Mouse (Mus musculus) retina, postnatal 7 days (tissue): ENCODE results near the gene Lcn11.

Experiments used
- DNase-seq: peaks from one replicate; pipeline ENCODE4 v3.0.0-alpha.2; 2012; ENCODE audit warnings: low read depth, low spot score

The Lcn11 gene

DNA sequence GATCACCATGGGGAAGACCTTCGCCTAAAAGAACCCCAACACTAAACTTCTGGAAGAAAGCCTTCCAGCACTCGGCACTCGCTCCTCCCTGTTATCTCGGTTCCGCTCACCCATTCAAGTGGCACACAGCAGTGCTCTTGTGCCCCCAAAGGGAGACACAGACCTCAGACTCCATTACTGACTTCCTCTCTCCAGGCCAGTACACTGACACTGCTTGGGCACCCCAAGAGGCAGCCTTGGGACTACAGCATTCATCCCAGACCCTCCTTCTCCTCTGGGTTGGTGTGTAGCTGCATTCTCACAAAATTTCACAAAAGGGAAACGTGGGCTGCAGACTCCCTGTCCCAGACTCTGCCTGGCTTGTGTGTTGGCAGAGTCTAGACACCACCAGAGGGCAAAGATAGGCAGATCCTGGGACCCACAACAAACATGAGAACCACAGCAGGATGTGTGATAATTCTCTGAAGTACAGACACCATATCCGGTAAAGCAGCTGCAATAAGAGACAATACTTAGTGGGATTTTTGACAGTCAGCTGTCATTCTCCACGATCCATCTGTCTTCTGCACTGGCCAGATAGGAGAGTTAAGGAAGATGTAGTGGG is 51.6 kb downstream of the Lcn11 start:
- no peak for DNase-seq
